Mouse (Mus musculus) E14TG2a.4 (cell line): Measurements from ENCODE around the gene Ceacam16.

Source experiments
- H3K27me3 ChIP-seq: 2 replicates; pipeline ENCODE4 v1.6.1; 2014; ENCODE audit warnings: low read length, control low read depth; ENCODE audit not compliant: insufficient read depth
- H3K36me3 ChIP-seq: 2 replicates; pipeline ENCODE4 v1.6.1; 2014; ENCODE audit warnings: low read length, control low read depth; ENCODE audit not compliant: insufficient read depth
- H3K4me1 ChIP-seq: replicated peaks from 2 replicates; pipeline ENCODE4 v1.6.1; 2014; ENCODE audit warnings: low read depth, low read length, control low read depth
- H3K4me3 ChIP-seq: replicated peaks from 2 replicates; pipeline ENCODE4 v1.5.1; 2014; ENCODE audit warnings: mild to moderate bottlenecking, low read length
- H3K9me3 ChIP-seq: 2 replicates; pipeline ENCODE4 v1.6.1; 2014; ENCODE audit warnings: low read length, control low read depth
- CTCF ChIP-seq: conservative IDR thresholded peaks from 2 replicates; pipeline ENCODE4 v1.5.1; 2014; ENCODE audit warnings: low read length
- NANOG ChIP-seq: IDR thresholded peaks from 2 replicates; pipeline ENCODE4 v1.6.1; 2014; ENCODE audit warnings: borderline replicate concordance, low read length, mixed read lengths
- POU5F1 ChIP-seq: IDR thresholded peaks from 2 replicates; pipeline ENCODE4 v1.6.1; 2014; ENCODE audit warnings: low read length, borderline replicate concordance

Ceacam16 gene

GRCm38 (mm10) chr7:19836843-19837242 is 24.3 kb downstream of the Ceacam16 start:
- TF ChIP-seq CTCF = no peak
- no peak for TF ChIP-seq NANOG
- TF ChIP-seq POU5F1 = no peak

DNA sequence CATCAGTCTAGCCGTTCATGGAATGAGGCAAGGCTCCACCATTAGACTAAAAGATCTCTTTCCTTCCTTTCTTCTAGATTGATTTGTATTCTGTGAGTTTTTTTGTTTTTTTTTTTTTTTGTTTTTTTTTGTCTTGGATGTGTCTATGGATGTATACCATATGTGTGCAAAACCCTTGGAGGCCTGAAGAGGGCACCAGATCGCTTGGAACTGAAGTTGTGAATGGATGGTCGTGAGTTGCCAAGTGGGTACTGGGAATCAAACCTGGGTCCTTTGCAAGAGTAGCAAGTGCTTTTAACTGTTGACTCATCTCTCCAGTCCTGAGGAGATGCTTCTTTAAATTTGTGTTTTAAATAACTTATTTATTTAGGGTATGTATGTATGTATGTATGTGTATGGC is 27.0 kb downstream of the Ceacam16 start:
- Histone ChIP-seq H3K27me3 (no peaks in the 10 kb centered on the region), H3K4me1 (peaks cover 35% of the 10 kb centered on the region), H3K36me3 (no peaks in the 10 kb centered on the region), H3K9me3 (no peaks in the 10 kb centered on the region), H3K4me3 (no peak overlapping the region)
- TF ChIP-seq POU5F1 (no peak), CTCF (peak; percentile 41)

More at GRCm38 (mm10) chr7:19836843-19837242, 24.3 kb downstream of the Ceacam16 start:
- H3K4me1 ChIP-seq = peaks cover 21% of the 10 kb centered on the region
- no peak overlapping the region for H3K4me3 ChIP-seq
- no peaks in the 10 kb centered on the region for H3K27me3 ChIP-seq
- no peaks in the 10 kb centered on the region for H3K9me3 ChIP-seq
- H3K36me3 ChIP-seq = no peaks in the 10 kb centered on the region

DNA sequence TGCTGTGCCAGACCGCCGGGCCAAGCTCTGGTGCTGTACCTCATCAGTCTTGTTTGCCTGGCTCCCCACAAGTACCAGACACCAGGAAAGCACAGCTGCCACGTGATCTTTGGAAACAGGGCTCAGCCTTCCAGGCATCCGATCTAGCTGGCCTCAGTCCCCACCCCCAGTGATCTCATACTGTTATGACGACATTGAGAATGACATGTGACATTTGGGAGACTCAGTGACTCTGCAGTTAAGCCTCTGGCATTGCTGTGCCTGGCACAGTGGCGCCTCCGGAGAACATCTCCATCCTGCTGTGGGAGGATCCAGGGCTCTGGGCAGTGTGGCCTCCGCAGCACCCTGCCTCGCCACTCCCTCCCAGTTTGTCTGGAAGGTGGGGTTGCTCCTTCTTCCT is 29.3 kb downstream of the Ceacam16 start:
- Histone ChIP-seq H3K4me1 (peaks cover 47% of the 10 kb centered on the region), H3K4me3 (no peak overlapping the region; the same call in 1 of the 2 replicates), H3K9me3 (no peaks in the 10 kb centered on the region), H3K27me3 (no peaks in the 10 kb centered on the region), H3K36me3 (no peaks in the 10 kb centered on the region)
- TF ChIP-seq POU5F1 (no peak), NANOG (no peak), CTCF (no peak)

GRCm38 (mm10) chr7:19830682-19831156 is 30.4 kb downstream of the Ceacam16 start:
- TF ChIP-seq NANOG (no peak), CTCF (no peak), POU5F1 (no peak)
- Histone ChIP-seq H3K9me3 (no peaks in the 10 kb centered on the region), H3K27me3 (no peaks in the 10 kb centered on the region), H3K4me3 (peak overlapping the region; percentile 61), H3K4me1 (peaks cover 57% of the 10 kb centered on the region), H3K36me3 (no peaks in the 10 kb centered on the region)

DNA sequence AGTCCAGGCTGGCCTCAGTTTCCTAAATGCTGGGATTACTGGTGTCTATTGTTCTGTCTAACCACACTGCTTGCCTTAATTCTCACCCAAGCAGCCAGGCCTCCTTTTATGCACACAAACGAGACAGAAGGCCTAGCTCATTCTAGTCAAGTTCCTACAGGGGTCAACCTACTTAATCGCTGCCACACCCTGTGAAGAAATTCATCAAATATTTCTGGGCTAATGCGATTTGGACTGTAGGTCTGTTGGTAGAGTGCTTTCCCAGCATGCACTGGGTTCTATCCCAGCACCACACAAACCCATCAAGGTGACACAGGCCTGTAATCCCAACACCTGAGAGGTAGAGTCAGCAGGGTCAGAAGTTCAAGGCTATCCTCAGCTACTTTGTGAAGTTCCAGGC is 31.4 kb downstream of the Ceacam16 start:
- H3K4me3 ChIP-seq = no peak overlapping the region
- H3K27me3 ChIP-seq = no peaks in the 10 kb centered on the region
- no peaks in the 10 kb centered on the region for H3K9me3 ChIP-seq
- TF ChIP-seq NANOG (no peak), POU5F1 (no peak), CTCF (no peak)
- peaks cover 66% of the 10 kb centered on the region for H3K4me1 ChIP-seq
- H3K36me3 ChIP-seq = no peaks in the 10 kb centered on the region

DNA sequence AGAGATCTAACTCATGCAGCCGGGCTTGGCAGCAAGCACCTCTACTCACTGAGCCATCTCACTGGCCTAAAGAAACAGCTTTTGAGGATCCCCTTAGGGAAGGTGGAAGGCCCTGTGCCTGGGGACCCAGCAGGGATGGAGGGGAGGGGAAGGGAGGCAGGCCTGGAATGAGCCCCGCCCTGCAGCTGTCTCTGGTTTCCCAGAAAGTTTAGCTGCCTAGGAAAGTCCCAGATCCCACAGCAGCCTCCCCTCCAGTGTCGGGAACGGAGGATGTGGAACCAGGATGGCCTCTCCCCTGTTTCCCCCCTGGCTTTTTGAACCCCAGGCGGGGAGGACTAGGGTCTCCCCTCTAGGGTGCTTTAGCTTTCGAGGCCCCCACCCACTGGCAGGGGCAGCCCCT is 34.3 kb downstream of the Ceacam16 start:
- no peaks in the 10 kb centered on the region for H3K27me3 ChIP-seq
- H3K9me3 ChIP-seq = no peaks in the 10 kb centered on the region
- no peak for TF ChIP-seq CTCF
- TF ChIP-seq POU5F1 = no peak
- TF ChIP-seq NANOG = no peak
- peaks cover 77% of the 10 kb centered on the region for H3K4me1 ChIP-seq
- peak overlapping the region; percentile 58 for H3K4me3 ChIP-seq
- no peaks in the 10 kb centered on the region for H3K36me3 ChIP-seq

DNA sequence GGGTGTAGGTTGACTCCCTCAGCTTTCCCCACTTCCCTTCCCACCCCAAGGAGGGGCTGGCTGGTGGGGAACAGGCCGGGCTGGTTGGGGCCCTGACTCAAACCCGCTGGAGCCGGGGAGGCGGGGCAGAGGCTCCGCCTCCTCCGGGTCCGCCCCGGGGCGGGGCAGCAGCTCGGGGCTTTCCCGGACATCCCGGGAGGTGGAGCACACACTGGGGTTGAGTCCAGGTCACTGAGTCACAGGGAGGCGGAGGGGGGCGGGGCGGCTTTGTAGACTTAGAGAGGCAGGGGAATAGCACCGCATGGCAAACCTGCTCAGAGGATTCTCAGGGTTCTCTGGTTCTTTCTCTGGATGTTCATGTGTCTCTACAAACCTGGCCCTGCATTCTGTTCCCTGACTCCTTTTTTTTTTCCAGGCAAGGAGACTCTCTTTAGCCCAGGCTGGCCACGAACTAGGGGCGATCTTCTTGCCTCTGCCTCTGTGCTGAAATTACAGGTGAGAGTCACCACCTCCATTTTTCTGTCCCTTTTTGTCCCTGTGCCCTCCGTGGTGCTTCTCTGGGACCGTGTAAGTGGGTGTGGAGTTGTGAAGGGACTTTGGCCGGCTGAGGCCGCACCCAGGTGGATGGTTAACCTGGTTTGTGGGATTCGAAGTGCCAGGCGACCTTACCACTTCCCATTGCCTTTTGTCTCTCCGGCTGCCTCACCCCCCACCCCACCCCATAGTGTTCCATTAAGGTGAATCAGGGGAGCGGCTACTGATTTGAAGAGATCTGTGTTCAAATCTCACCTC is 36.7 kb downstream of the Ceacam16 start:
- TF ChIP-seq CTCF (no peak), NANOG (no peak), POU5F1 (no peak)

DNA sequence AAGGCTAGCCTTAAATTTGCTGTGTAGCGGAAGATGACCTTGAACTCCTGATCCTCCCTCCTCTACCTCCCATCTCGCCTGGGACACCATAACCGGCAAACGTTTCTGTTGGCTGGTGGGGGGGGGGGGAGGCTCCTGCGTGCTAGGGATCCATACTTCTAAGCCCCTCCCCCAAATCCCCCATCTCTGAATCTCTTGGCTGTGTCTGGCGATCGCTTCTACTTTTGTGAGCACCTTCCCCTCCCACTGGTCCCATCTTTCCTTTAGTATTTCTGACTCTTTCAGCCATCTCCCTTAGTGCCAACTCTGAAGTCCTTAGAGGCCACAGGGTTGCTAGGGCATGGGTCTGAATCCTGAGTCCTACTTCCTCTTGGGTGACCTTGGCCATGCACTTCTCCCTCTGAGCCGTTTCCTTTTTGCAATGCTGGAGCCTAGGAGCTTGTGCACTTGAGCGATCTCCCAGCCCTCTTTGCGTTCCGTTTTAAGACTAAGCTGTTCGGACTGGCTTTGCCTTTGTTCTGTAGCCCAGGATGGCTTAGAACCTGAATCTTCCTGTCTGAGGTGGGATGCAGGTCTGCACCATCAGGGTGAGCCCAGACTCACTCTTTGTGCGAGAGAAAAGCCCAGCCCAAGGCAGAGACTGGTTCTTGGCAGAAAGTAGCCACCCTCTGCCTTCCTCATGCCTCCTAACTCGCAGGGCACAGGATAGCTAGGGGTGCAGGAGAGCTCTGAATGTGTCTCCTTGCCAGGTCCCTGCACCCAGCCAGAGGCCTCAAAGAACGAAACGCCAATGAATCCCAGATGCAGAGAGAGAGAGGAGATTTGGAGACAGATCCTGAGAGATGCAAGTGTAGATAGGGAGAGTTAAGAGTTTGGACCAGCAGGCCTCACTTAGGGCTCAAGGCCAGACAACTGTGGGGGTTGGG is 37.6 kb downstream of the Ceacam16 start:
- peaks cover 22% of the 10 kb centered on the region for H3K36me3 ChIP-seq
- H3K9me3 ChIP-seq = no peaks in the 10 kb centered on the region
- H3K27me3 ChIP-seq = no peaks in the 10 kb centered on the region
- peak overlapping the region; percentile 88 for H3K4me3 ChIP-seq
- H3K4me1 ChIP-seq = peaks cover 78% of the 10 kb centered on the region
- TF ChIP-seq POU5F1 (no peak), NANOG (no peak; the same call in 1 of the 2 replicates), CTCF (no peak)

More for the DNA sequence above, 36.7 kb downstream of the Ceacam16 start:
- peaks cover 14% of the 10 kb centered on the region for H3K36me3 ChIP-seq
- H3K4me3 ChIP-seq = peak overlapping the region; percentile 88
- peaks cover 75% of the 10 kb centered on the region for H3K4me1 ChIP-seq
- H3K27me3 ChIP-seq = no peaks in the 10 kb centered on the region
- no peaks in the 10 kb centered on the region for H3K9me3 ChIP-seq
